Mouse (Mus musculus) G1E (cell line): ENCODE data around the gene Clk2.

Experiments
- CTCF ChIP-seq: IDR thresholded peaks from 2 replicates; pipeline ENCODE4 v1.5.1; 2012; ENCODE audit warnings: low read depth, low read length, inconsistent platforms, mixed read lengths
- TAL1 ChIP-seq: conservative IDR thresholded peaks from 2 replicates; pipeline ENCODE4 v1.6.1; 2012; ENCODE audit warnings: low read depth, low read length, inconsistent platforms, mixed read lengths

DNA sequence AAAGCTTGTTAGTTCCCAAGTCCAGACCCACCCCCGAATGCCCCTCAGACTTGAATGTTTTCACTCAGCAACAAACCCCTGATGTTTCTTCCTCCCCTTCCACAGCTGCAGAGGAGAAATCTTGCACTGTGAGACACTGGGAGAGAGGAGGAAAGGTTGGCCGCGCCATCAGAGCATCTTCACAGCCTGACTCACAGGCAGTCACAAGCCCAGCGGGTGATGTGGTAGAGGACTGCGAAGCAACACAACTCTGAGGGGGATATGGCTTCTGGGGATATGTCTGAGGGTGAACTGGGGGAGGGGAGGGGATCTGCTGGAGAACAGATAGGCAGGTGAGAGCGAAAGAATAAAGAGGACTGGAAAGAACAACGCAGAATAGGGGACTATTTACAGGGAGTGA is 5.9 kb upstream of the Clk2 start:
- TF ChIP-seq CTCF: no peak
- TF ChIP-seq TAL1: no peak
